Mouse (Mus musculus) testis, adult 2 months (tissue): ENCODE data around the gene Ldhal6b.
"Not testable (repeated sequence)": the region's sequence is repeated elsewhere in the genome, so short reads cannot be mapped to it uniquely, and the experiment has no call there.

Experiments used
- CTCF ChIP-seq: fragments of 200-500 bp; IDR thresholded peaks from 2 replicates; pipeline ENCODE4 v1.5.1; 2012; ENCODE audit warnings: low read depth, mild to moderate bottlenecking, inconsistent platforms, low read length, moderate library complexity; ENCODE audit not compliant: control insufficient read depth, insufficient read depth, insufficient replicate concordance
- POLR2A ChIP-seq: fragments of 200-500 bp; IDR thresholded peaks from 2 replicates; pipeline ENCODE4 v1.6.1; 2012; ENCODE audit warnings: low read depth, mild to moderate bottlenecking, inconsistent platforms, low read length, moderate library complexity; ENCODE audit not compliant: control insufficient read depth

GRCm38 (mm10) chr17:5442403-5442802 lies 23.8 kb upstream of the Ldhal6b start:
- TF ChIP-seq CTCF, POLR2A: not testable (repeated sequence)
